Mouse (Mus musculus) liver, adult (tissue): ENCODE results near the gene Neurl3.
A peak's percentile ranks its signal among the peaks of the same experiment; 100 is the strongest.

Experiments used
- GATA4 ChIP-seq: IDR thresholded peaks from 2 replicates; pipeline ENCODE4 v1.6.1; 2014; ENCODE audit warnings: mild to moderate bottlenecking, low read length; ENCODE audit not compliant: insufficient replicate concordance

The Neurl3 gene

GRCm38 (mm10) chr1:36303381-36304320 lies 29.2 kb upstream of the Neurl3 start:
- TF ChIP-seq GATA4, result no peak

GRCm38 (mm10) chr1:36302957-36303356 lies 28.5 kb upstream of the Neurl3 start:
- no peak for TF ChIP-seq GATA4

GRCm38 (mm10) chr1:36302273-36302672 lies 27.8 kb upstream of the Neurl3 start:
- TF ChIP-seq GATA4, result no peak

GRCm38 (mm10) chr1:36300486-36300885 lies 26.0 kb upstream of the Neurl3 start:
- TF ChIP-seq GATA4, result no peak

- TF ChIP-seq GATA4, result no peak
Observed at GRCm38 (mm10) chr1:36299676-36300075, 25.2 kb upstream of the Neurl3 start.

GRCm38 (mm10) chr1:36299126-36299525 lies 24.6 kb upstream of the Neurl3 start:
- TF ChIP-seq GATA4, result no peak

GRCm38 (mm10) chr1:36298107-36298506 lies 23.6 kb upstream of the Neurl3 start:
- no peak for TF ChIP-seq GATA4

- no peak for TF ChIP-seq GATA4
Observed at GRCm38 (mm10) chr1:36296466-36297149, 22.1 kb upstream of the Neurl3 start.

GRCm38 (mm10) chr1:36294402-36294801 lies 19.9 kb upstream of the Neurl3 start:
- no peak for TF ChIP-seq GATA4

GRCm38 (mm10) chr1:36293470-36293869 lies 19.0 kb upstream of the Neurl3 start:
- TF ChIP-seq GATA4, result no peak

GRCm38 (mm10) chr1:36281849-36282248 lies 7.4 kb upstream of the Neurl3 start:
- no peak for TF ChIP-seq GATA4

GRCm38 (mm10) chr1:36280938-36281337 lies 6.5 kb upstream of the Neurl3 start:
- TF ChIP-seq GATA4, result no peak

- TF ChIP-seq GATA4, result no peak
Observed at GRCm38 (mm10) chr1:36279202-36279601, 4.7 kb upstream of the Neurl3 start.

GRCm38 (mm10) chr1:36277267-36278060 lies 3.0 kb upstream of the Neurl3 start:
- TF ChIP-seq GATA4, result no peak

GRCm38 (mm10) chr1:36275635-36276389 lies 1.3 kb upstream of the Neurl3 start:
- no peak for TF ChIP-seq GATA4

GRCm38 (mm10) chr1:36273288-36273687 lies 1.2 kb downstream of the Neurl3 start:
- peak; percentile 94 for TF ChIP-seq GATA4
